Mouse (Mus musculus) CH12.LX (cell line): ENCODE results near the gene Prkn. TPM values are rescaled to one million over a fixed set of nuclear protein-coding genes. Genes with fewer than 3 reads are reported as not detected.

Experiments
- DNase-seq: peaks from one replicate; pipeline ENCODE4 v3.0.0-alpha.2; 2013; ENCODE audit errors: extremely low read depth
- H3K27ac ChIP-seq: 2 replicates; pipeline ENCODE4 v1.5.1; 2012; ENCODE audit warnings: low read depth, mild to moderate bottlenecking, control low read depth, moderate library complexity; ENCODE audit not compliant: insufficient read depth
- H3K27me3 ChIP-seq: replicated peaks from 2 replicates; pipeline ENCODE3; 2012; ENCODE audit warnings: inconsistent platforms
- H3K36me3 ChIP-seq, 2 experiments: replicated peaks in 1 of 2; 2 replicates each; pipeline versions ENCODE3 to v1.6.1; 2012; ENCODE audit warnings: inconsistent platforms in 1 of 2, low read length in 1 of 2, mild to moderate bottlenecking in 1 of 2, mixed read lengths in 1 of 2, moderate library complexity in 1 of 2; ENCODE audit not compliant: control insufficient read depth in 1 of 2, insufficient read depth in 1 of 2
- H3K4me1 ChIP-seq, 2 experiments: 2 replicates each; pipeline ENCODE4 v1.6.1; 2012; ENCODE audit warnings: inconsistent platforms in 1 of 2, moderate library complexity in 1 of 2; ENCODE audit not compliant: insufficient read depth in 2 of 2, control insufficient read depth in 1 of 2
- H3K4me2 ChIP-seq: 2 replicates; pipeline ENCODE4 v1.6.1; 2012; ENCODE audit warnings: low read depth, mild to moderate bottlenecking, control low read depth; ENCODE audit not compliant: poor library complexity, insufficient read depth, severe bottlenecking
- H3K4me3 ChIP-seq, 3 experiments: fragments of 150-350 bp in 1 of 3; sonication (generic) in 1 of 3; replicated peaks in 1 of 3; 2 replicates each; pipeline versions ENCODE3 to v1.5.1; 2011 to 2012; ENCODE audit warnings: low read depth in 2 of 3, low read length in 2 of 3, mild to moderate bottlenecking in 2 of 3, moderate library complexity in 2 of 3, control low read depth in 1 of 3, improper control_type of control experiment in 1 of 3, inconsistent platforms in 1 of 3, mixed read lengths in 1 of 3; ENCODE audit not compliant: poor library complexity in 1 of 3
- H3K79me2 ChIP-seq: replicated peaks from 2 replicates; pipeline ENCODE4 v1.6.1; 2012; ENCODE audit warnings: mild to moderate bottlenecking, moderate library complexity; ENCODE audit not compliant: control insufficient read depth, poor library complexity, insufficient read depth, severe bottlenecking; ENCODE audit errors: extremely low read depth
- H3K9ac ChIP-seq: 2 replicates; pipeline ENCODE4 v1.6.1; 2012; ENCODE audit warnings: low read depth, mild to moderate bottlenecking, control low read depth, moderate library complexity; ENCODE audit not compliant: insufficient read depth
- H3K9me3 ChIP-seq: replicated peaks from 2 replicates; pipeline ENCODE3; 2012; ENCODE audit warnings: low read length, inconsistent platforms, mixed read lengths
- CHD1 ChIP-seq: IDR thresholded peaks from 2 replicates; pipeline ENCODE4 v1.6.1; 2012; ENCODE audit warnings: low read depth, low read length, improper control_type of control experiment, inconsistent platforms
- CHD2 ChIP-seq: IDR thresholded peaks from 2 replicates; pipeline ENCODE4 v1.6.1; 2011; ENCODE audit warnings: low read length, improper control_type of control experiment
- CTCF ChIP-seq, 2 experiments: IDR thresholded peaks in 1 of 2; conservative IDR thresholded peaks in 1 of 2; 2 replicates each; pipeline ENCODE4 v1.5.1; 2011 to 2012; ENCODE audit warnings: low read depth in 2 of 2, low read length in 2 of 2, improper control_type of control experiment in 1 of 2, inconsistent platforms in 1 of 2, mild to moderate bottlenecking in 1 of 2, moderate library complexity in 1 of 2
- E2F4 ChIP-seq: IDR thresholded peaks from 2 replicates; pipeline ENCODE4 v1.6.1; 2011; ENCODE audit warnings: low read depth, low read length, improper control_type of control experiment; ENCODE audit not compliant: insufficient replicate concordance
- ETS1 ChIP-seq: conservative IDR thresholded peaks from 2 replicates; pipeline ENCODE4 v1.6.1; 2012; ENCODE audit warnings: low read depth, mild to moderate bottlenecking, inconsistent platforms, low read length, improper control_type of control experiment, moderate library complexity
- HCFC1 ChIP-seq: IDR thresholded peaks from 2 replicates; pipeline ENCODE4 v1.6.1; 2012; ENCODE audit warnings: low read depth, mild to moderate bottlenecking, inconsistent platforms, low read length, improper control_type of control experiment
- JUN ChIP-seq: IDR thresholded peaks from 2 replicates; pipeline ENCODE4 v1.6.1; 2011; ENCODE audit warnings: low read depth, mild to moderate bottlenecking, low read length, improper control_type of control experiment, moderate library complexity; ENCODE audit not compliant: insufficient read depth
- JUND ChIP-seq: conservative IDR thresholded peaks from 2 replicates; pipeline ENCODE4 v1.6.1; 2011; ENCODE audit warnings: low read depth, low read length, improper control_type of control experiment
- KAT2A ChIP-seq: IDR thresholded peaks from 2 replicates; pipeline ENCODE4 v1.6.1; 2012; ENCODE audit warnings: low read length, improper control_type of control experiment, inconsistent platforms; ENCODE audit not compliant: insufficient replicate concordance
- MAX ChIP-seq: IDR thresholded peaks from 2 replicates; pipeline ENCODE4 v1.6.1; 2011; ENCODE audit warnings: low read length, improper control_type of control experiment
- MXI1 ChIP-seq: IDR thresholded peaks from 2 replicates; pipeline ENCODE4 v1.6.1; 2011; ENCODE audit warnings: mild to moderate bottlenecking, low read depth, low read length, improper control_type of control experiment
- MYC ChIP-seq: IDR thresholded peaks from 2 replicates; pipeline ENCODE4 v1.6.1; 2011; ENCODE audit warnings: low read depth, mild to moderate bottlenecking, improper control_type of control experiment, low read length
- NELFE ChIP-seq: IDR thresholded peaks from 2 replicates; pipeline ENCODE4 v1.6.1; 2011; ENCODE audit warnings: low read depth, low read length, improper control_type of control experiment
- POLR2AphosphoS2 ChIP-seq: IDR thresholded peaks from 2 replicates; pipeline ENCODE4 v1.6.1; 2011; ENCODE audit warnings: low read depth, low read length, improper control_type of control experiment
- SMC3 ChIP-seq: IDR thresholded peaks from 2 replicates; pipeline ENCODE4 v1.6.1; 2011; ENCODE audit warnings: low read depth, low read length, improper control_type of control experiment
- UBTF ChIP-seq: IDR thresholded peaks from 2 replicates; pipeline ENCODE4 v1.6.1; 2012; ENCODE audit warnings: low read depth, mild to moderate bottlenecking, inconsistent platforms, low read length, improper control_type of control experiment, moderate library complexity
- USF2 ChIP-seq: conservative IDR thresholded peaks from 2 replicates; pipeline ENCODE4 v1.6.1; 2011; ENCODE audit warnings: low read depth, low read length, improper control_type of control experiment
- ZNF384 ChIP-seq: IDR thresholded peaks from 2 replicates; pipeline ENCODE4 v1.6.1; 2012; ENCODE audit warnings: low read depth, low read length, improper control_type of control experiment, inconsistent platforms
- dilution Hi-C: fragments of 300-500 bp; cut with MboI; formaldehyde crosslinking; loops from 2 replicates; pipeline ENCODE4 v1.14.3; 2020; ENCODE audit warnings: low sequenced_read_pairs; ENCODE audit not compliant: extremely low pct_unique_long_range_greater_than_20kb, extremely low pct_ligation_motif_present
- in situ Hi-C: fragments of 300-500 bp; cut with MboI; formaldehyde crosslinking; loops from 3 replicates; pipeline ENCODE4 v1.14.3; 2019; ENCODE audit warnings: low sequenced_read_pairs, low pct_ligation_motif_present, low pct_unique_long_range_greater_than_20kb, mixed read lengths
- polyA plus RNA-seq: library from polyadenylated mRNA; unstranded; fragments of >175 nt; gene quantifications from 2 replicates; pipeline ENCODE4 v1.2.1, GENCODE M21; 2012; ENCODE audit warnings: low read depth; ENCODE audit not compliant: insufficient read length
- total RNA-seq, 2 experiments: library from RNA; depleted of rRNA; stranded (reverse); fragments of 300-350 nt in 1 of 2; fragments of >200 nt in 1 of 2; gene quantifications; 2 replicates each; pipeline ENCODE4 v1.2.3; 2012 to 2014

Gene Prkn
- total and polyA plus RNA-seq, 3 experiments, result 0.08 TPM; not detected in 2

DNA sequence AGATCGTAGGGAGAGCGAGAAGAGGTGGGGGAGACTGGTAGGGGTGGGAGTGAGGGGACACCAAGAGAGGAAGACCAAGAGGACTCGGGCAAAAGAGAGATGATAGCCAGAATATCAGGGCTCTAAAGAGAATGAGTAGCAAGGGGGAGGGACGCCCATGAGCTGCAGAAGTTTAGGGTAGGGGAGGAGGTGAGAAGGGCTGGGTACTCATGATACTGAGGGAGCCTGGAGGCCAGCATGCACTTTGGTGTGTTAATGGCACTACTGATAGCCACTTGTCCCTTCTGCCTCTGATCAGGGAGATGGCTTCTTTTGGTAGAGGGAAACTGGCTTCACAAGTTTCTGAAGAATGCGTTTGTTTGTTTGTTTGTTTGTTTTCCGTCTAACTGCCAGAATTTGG is 1264.5 kb downstream of the Prkn start:
- Histone ChIP-seq H3K4me3 (no peak overlapping the region), H3K4me2 (no peak overlapping the region), H3K36me3 (no peaks in the 10 kb centered on the region), H3K9me3 (peaks cover 6% of the 10 kb centered on the region), H3K27ac (no peak overlapping the region), H3K79me2 (no peaks in the 10 kb centered on the region), H3K9ac (no peak overlapping the region), H3K27me3 (no peaks in the 10 kb centered on the region), H3K4me1 (no peaks in the 10 kb centered on the region)
- TF ChIP-seq NELFE (no peak), USF2 (no peak), HCFC1 (no peak), UBTF (no peak), CTCF (conservative IDR thresholded peaks at IDR 0.05 in 1 of 2, IDR thresholded peaks at IDR 0.05 in 1 of 2; ENCODE audit: low read depth in 2 of 2, low read length in 2 of 2) (no peak), KAT2A (no peak), ZNF384 (no peak), CHD2 (no peak), MAX (no peak), JUN (no peak), CHD1 (no peak)
- DNase-seq, result no peak
- in situ Hi-C loops, result no loop called here
- dilution Hi-C loops, result no loop called here

DNA sequence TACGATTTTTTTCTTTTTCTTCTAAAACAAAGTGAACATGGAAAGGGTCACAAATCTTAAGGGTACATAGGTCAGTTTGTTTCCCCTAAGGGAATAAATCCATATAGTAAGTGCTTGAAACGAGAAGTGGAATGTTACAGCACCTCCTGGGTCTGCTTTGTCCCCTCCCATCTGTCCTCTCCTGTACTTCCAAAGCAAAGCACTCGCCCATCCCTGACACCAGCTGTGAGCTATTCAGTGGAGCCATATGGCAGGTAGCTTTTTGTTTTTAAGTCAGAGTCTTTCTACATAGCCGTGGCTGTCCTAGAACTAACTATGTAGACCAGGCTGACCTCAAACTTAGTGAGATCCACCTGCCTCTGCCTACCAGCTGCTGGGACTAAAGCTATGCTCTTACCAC is 1266.1 kb downstream of the Prkn start:
- Histone ChIP-seq H3K9ac (no peak overlapping the region), H3K27me3 (no peaks in the 10 kb centered on the region), H3K4me2 (no peak overlapping the region), H3K36me3 (no peaks in the 10 kb centered on the region), H3K9me3 (no peaks in the 10 kb centered on the region), H3K4me3 (no peak overlapping the region), H3K79me2 (no peaks in the 10 kb centered on the region), H3K27ac (no peak overlapping the region), H3K4me1 (no peaks in the 10 kb centered on the region)
- dilution Hi-C loops, result no loop called here
- TF ChIP-seq MXI1 (no peak), CHD1 (no peak), MYC (no peak), JUND (no peak), E2F4 (no peak), NELFE (no peak), SMC3 (no peak), POLR2AphosphoS2 (no peak), ETS1 (no peak), KAT2A (no peak)
- in situ Hi-C loops, result no loop called here
- DNase-seq, result no peak

Other genes with a start within 250 kb of the Prkn start
- gene Pacrg, start 73 bp upstream of the Prkn start, total RNA-seq (2012; rRNA removed), result not detected in 2 replicates
- not detected in 2 replicates for gene Pacrg, start 73 bp upstream of the Prkn start, total RNA-seq (2014; rRNA removed)
- gene Pacrg, start 73 bp upstream of the Prkn start, polyA plus RNA-seq, result 0.44 TPM in 1 of 2 replicates, not detected in the other